8 mouse cellular contexts compared by ENCODE assay signal in the genomic region with DNA sequence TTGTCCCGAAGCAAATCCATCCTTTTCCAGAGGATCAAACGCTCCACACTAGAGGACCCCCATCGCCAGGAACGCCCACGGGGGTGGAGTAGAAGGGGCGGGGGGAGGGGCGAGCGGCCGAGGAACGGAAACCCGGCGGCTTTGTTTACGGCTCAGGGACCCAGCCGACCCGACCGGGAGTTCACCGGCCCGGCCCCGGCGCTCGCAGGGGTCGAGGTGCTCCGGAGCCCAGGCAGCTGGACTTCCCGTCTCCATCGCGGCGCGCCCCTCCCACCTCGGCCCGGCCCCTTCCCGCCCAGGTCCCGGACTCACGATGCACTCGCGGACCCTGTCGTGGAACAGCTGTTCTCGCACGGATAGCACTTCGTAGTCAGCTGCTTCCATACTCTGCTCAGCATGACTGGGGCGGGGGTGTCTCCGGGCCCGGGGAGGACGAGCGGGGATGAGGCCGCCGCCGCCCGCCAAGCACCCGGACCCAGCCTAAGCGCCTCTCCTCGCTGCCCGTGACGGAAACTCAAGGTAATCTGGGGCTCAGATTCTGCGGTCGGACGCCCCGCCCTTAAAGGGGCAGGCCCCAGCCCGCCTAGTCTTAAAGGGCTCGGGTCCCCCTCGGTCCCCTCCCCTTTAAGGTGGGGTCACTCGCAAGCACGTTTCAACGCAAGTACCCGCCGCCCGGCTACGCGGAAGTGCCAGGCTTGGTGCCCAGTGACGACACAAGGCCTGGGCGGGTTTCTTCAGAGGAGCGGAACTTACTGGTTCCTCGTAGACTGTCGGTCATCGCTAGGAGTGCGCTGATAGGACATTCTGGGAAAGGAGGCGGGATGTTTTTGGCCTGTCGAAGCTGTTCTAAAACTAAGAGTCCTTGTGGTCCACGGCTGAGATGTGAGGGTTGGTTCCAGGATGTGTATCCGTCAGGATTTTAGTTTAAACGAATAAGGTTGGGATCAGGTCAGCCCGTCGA. TPM values are rescaled to one million over a fixed set of nuclear protein-coding genes. Genes with fewer than 3 reads are reported as not detected.
DNase-seq lines count a peak whose midpoint lies in the region; ATAC-seq and TF ChIP-seq lines count a peak whose summit lies in the region.

A gene (minus strand): TSS at position 694 of the 961 bp plus-strand sequence.

- peak within 1 kb of the TSS; percentile 74 for H3K4me3 ChIP-seq in cortical plate, adult 2 months (ENCODE audit: insufficient read depth, low read length)
- peak within 1 kb of the TSS; percentile 100 for H3K4me3 ChIP-seq in megakaryocyte, embryonic 14.5 days (replicated peaks)

- H3K27ac ChIP-seq in cortical plate, adult 2 months (ENCODE audit: insufficient read depth, low read length), result 0 out of 2 replicates have a peak within 1 kb of the TSS, but pooled peaks have one; percentile 22

- H3K27me3 ChIP-seq in megakaryocyte, embryonic 14.5 days (replicated peaks), result peaks cover 6% of the 10 kb centered on the region

- peak; percentile 97 for ATAC-seq in activated CD4-positive, CD25-positive, alpha-beta regulatory T cell, adult 4 months

- peak; percentile 98 to 99 for DNase-seq in gastrocnemius, adult 8-10 months (ENCODE audit: low spot score in 2 of 2)
- peak; percentile 96 for DNase-seq in hindlimb bud, embryonic 11.5 days (ENCODE audit: extremely low spot score, low read depth, low spot score)
- peak; percentile 94 to 99 for DNase-seq in left cerebral cortex, adult 8-10 months (ENCODE audit: low spot score in 2 of 2)
- peak; percentile 100 for DNase-seq in right cerebral cortex, postnatal 10 days (ENCODE audit: low spot score in 2 of 2)
- DNase-seq in urinary bladder, postnatal 25 days (ENCODE audit: low spot score), result peak; percentile 93

- peaks cover 17% of the 10 kb centered on the region for H3K36me3 ChIP-seq in megakaryocyte, embryonic 14.5 days (replicated peaks; ENCODE audit: low read length)

- no peaks in the 10 kb centered on the region; the same call in 1 of the 2 replicates for H3K9me3 ChIP-seq in megakaryocyte, embryonic 14.5 days

- H3K4me1 ChIP-seq in cortical plate, adult 2 months (ENCODE audit: control insufficient read depth, insufficient read depth, low read length), result no peaks in the 10 kb centered on the region
- peaks cover 41% of the 10 kb centered on the region for H3K4me1 ChIP-seq in megakaryocyte, embryonic 14.5 days

- peak; percentile 91 for TF ChIP-seq POLR2A in cortical plate, adult 2 months (IDR thresholded peaks at IDR 0.05; ENCODE audit: extremely low read depth, insufficient read depth, low read length)

- no peak for TF ChIP-seq CTCF in cortical plate, adult 2 months (IDR thresholded peaks at IDR 0.05; ENCODE audit: extremely low read depth, insufficient read depth, low read length)

RNA-seq across cellular contexts. Expression of the gene that starts here (rescaled TPM):
- 10 to 100 TPM; 24.2 to 42.0 TPM for polyA plus RNA-seq in activated CD4-positive, CD25-positive, alpha-beta regulatory T cell, adult 4 months (2017; shearing (Covaris generic))
- polyA plus RNA-seq in cortical plate, adult 2 months (2012; rRNA removed), result 24.7 and 27.1 TPM in 2 replicates
- 1 to 10 TPM; 3.7 to 5.0 (median 4.2) TPM for total RNA-seq in gastrocnemius, adult 8-10 months (2022)
- 10 to 100 TPM; 13.7 to 17.9 (median 14.7) TPM for total RNA-seq in left cerebral cortex, adult 8-10 months (2022)
- polyA plus RNA-seq in megakaryocyte, embryonic 14.5 days (2012; ENCODE audit: insufficient read depth, low replicate concordance), result 0.87 and 4.8 TPM in 2 replicates

Comparison
In these comparisons a context has a peak if more than half of its experiments do, and no peak if none do; other contexts are left out.
1. Peak in every context shown above with its lines: DNase-seq, ATAC-seq, H3K4me3 ChIP-seq and H3K27ac ChIP-seq.